Mouse (Mus musculus) thymus, postnatal 4 days (tissue): ENCODE data around the gene Dock7.
"Not testable (repeated sequence)": the region's sequence is repeated elsewhere in the genome, so short reads cannot be mapped to it uniquely, and the experiment has no call there.

Experiments used
- DNase-seq: peaks from one replicate; pipeline ENCODE4 v3.0.0; 2021

Gene Dock7

DNA sequence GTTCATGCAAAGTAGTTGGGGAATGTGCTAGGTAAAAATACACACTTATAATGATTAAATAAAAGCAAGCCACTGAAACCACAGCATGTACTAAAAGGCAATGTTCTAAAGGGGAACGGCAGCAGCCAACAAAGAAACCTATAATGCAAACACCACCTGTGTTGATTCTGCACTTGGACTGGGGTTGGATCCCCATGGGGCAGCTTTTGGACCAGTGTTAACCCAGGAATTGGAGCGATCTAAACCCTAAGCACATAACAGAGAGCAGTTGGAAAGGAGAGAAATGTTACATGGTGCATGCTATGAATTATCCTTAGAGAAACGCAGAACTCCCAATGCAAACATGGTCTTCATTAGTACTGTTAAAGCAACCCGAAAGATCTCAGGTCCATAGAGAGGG lies 127.2 kb downstream of the Dock7 start:
- DNase-seq, result no peak

DNA sequence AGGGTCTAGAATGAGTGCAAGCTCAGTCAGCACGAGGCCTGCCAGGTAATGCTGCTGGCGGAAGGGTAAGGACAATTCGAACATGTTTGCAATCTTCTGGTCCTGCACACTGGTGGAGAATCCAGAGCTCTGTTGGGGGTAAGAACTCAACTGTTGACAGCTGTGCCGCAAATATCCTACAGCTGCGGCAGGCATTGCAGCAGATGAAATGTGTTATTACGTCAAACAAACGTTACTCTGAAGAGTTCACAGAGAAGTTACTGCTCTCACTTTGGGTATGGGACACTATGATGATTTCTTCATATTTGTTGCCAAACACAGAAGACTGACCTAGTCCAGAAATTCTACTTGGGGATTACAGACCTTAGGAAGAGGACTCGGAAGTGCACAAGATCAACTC lies 136.0 kb downstream of the Dock7 start:
- DNase-seq, result no peak

DNA sequence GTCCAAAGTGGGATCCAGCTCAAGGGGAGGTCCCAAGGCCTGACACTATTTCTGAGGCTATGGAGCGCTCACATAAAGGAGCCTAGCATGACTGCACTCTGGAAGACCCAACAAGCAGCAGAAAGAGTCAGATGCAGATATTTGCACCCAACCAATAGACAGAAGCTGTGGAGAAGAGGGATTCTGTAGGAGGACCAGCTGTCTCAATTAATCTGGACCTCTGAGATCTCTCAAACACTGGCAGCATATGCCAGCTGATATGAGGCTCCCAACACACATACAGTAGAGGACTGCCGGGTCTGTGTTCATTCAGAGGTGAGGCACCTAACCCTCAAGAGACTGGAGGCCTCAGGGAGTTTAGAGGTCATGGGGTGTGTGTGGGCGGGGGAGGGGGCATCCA lies 140.7 kb downstream of the Dock7 start:
- DNase-seq, result not testable (repeated sequence)

DNA sequence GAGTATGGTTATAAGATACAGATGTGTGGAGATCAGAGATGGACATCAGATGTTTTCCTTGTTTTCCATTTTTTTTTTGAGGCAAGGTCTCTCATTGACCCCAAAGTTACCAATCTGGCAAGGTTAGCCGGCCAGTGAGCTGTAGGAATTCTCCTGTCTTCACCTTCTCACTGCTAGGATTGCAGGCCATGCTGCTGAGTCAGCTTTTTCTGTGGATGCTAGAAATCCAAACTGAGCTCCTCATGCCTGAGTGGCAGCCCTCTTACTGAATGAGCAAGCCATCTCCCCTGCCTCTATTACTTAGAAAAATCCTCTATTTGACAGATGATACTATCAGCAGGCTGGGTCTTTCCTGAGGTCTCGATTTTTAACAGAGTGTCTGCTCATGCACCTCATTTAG lies 142.0 kb downstream of the Dock7 start:
- no peak for DNase-seq

DNA sequence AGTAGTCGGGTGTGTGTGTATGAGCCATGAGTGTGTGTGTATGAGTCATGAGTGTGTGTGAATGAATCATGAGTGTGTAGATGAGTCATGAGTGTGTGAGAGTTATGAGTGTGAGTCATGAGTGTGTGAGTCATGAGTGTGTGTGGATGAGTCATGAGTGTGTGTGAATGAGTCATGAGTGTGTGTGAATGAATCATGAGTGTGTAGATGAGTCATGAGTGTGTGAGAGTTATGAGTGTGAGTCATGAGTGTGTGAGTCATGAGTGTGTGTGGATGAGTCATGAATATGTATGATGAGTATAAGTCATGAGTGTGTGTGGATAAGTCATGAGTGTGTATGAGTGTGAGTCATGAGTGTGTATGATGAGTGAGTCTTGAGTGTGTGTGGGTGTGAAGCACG lies 142.4 kb downstream of the Dock7 start:
- DNase-seq, result not testable (repeated sequence)

DNA sequence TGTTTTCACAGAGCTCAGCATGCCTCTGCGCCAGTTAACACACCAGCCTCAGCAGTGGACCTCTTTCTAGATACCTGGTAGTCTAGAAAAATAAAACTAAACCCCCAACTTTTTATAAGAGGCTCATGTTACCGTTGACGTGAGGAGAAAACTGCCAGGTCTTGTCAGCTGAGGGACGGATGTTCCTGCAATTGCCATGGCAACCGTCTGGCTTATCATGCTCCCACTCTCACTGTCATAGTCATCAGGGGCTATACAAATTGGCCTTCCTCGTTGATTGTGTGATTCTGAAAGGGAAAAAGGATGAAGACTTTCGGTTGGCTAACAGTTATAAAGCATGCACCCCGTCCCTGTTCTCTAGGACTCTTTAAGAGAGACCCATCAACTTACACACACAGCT lies 145.0 kb downstream of the Dock7 start:
- DNase-seq, result no peak

DNA sequence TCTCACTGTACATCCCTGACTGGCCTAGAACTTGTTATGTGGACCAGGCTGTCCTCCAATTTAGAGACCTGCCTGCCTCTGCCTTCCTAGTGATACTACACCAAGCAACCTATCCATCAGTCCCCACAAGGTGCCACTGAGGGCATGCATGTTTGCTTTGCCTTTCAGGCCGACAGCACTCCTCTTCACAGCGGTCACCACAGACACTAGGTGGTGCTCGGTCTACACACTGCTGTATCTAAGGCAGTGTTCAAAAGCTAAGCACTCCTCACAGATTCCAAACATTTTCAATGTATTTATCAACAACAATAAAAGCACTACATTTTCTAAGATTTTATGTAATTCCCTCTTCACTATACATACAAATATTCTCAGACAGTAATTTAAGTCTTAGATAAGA lies 150.8 kb downstream of the Dock7 start:
- no peak for DNase-seq

DNA sequence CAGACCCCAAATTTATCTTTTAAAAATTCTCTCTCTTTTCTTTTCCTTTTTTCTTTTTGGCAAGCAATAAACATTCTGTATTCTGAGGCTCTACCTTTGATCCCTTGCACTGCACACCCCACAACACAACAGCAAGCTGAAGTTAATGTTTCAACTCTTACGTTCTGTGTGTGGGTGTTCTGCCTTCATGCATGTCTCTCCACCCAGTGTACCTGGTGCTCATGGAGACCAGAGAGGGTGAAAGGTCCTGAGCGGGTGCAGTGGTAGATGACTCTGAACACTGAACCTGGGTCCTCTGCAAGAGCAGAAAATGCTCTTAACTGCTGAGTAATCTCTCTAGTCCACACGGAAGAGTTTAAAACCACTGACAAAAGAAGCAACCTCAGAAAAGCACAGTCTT lies 160.5 kb downstream of the Dock7 start:
- no peak for DNase-seq

DNA sequence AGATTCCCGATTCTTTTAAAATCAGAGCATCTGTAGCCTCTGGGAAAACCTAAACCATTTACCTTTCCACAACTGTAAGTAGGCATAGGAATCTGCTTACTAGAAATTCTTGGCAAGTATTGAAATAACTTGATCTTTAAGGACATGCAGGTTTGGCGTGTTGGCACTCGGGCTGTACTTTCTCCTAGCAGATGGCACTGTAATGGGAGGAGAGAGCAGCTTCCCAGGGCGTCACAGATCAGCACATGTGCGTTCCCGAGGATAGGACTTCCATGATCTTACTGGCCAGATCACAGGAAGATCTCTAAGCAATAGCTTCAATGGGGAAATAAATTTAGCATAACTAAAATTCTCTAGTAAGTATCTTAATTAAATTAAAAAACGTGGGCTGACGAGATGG lies 164.7 kb downstream of the Dock7 start:
- DNase-seq, result no peak

DNA sequence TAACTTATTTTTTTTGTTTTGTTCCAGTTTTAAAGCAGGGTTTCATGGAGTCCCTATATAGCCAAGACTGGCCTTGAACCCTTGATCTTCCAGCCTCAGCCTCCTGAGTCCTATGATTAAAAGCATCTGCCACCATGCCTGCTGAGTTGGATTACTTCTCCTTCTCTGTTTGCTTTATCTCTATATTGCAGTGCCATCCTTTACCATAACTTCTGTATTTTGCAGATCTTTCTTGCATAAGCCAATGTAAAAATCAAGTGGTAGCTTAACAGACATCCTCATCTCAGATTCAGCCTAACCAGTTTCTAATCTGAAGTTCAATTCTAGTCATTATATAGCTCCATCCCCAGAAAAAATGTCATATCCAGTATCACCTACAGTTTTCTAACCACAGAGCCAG lies 170.2 kb downstream of the Dock7 start:
- DNase-seq, result no peak

DNA sequence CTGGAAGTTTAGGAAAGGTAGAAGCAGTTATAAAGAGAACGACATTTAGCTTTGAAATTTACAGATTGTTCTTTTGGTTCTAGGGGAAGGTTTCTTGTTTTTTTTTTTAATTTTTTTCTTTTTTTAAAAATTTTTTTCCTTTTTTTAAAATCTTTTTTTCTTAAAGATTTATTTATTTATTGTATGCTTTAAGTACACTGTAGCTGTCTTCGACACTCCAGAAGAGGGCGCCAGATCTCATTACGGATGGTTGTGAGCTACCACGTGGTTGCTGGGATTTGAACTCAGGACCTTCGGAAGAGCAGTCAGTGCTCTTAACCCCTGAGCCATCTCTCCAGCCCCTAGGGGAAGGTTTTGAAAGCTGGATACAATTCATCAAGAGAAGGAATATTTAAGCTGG lies 182.5 kb downstream of the Dock7 start:
- peak; percentile 25 for DNase-seq

DNA sequence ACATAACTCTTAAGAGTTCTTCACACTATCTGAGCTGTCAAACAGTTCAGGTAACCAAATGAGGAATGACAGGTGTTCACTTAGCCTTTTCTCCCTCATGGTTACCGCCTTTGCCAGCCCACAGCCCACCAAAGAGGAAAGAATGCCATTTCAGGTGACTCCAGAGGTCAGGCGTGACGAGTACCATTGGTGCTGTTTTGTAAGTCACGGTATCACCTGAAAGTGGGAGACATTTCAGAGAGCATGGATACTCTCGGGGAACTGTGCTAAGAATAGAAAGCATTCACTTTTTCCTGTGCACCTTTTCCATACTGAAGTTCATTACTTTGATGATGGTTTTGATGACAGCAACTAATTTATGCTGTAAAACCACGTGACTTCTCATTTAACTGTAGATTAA lies 184.7 kb downstream of the Dock7 start:
- no peak for DNase-seq

DNA sequence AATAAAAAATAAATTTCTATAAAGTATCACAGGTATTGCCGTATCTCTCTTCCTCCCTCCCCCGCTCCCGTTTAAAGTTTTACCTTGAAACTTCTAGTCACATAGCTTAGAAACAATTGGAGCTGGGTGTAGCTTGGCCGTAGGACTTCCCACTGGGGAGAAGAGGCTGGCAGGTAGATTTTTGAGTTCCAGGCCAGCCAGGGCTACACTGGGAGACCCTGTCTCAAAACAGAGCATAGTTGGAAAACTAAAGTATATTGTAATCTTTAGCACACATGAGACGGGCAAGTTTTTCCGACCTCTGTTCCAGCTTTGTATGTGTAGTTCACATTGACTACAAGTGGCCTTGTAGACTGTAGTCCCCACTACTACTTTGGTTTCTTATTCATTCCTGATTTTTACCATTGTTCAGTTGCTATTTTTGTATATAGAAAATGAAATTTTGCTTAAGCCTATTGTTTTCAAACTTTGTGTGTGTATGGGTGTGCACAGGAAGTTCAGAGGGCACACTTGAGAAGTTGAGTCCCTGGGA lies 195.4 kb downstream of the Dock7 start:
- DNase-seq, result peak; percentile 14

DNA sequence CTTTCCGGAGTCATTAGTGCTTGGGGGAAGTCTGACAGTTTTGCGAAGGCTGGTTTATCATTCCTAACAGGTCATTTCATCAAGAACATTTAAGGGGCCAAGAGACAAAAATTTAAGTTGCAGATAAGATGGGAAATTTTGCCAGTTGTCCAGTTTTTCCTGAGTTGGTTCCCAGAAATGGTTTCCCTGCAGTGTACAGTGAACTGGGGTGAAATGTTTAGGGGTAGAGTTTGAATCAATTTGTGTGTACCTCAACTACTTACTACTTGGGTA lies 195.9 kb downstream of the Dock7 start:
- no peak for DNase-seq

DNA sequence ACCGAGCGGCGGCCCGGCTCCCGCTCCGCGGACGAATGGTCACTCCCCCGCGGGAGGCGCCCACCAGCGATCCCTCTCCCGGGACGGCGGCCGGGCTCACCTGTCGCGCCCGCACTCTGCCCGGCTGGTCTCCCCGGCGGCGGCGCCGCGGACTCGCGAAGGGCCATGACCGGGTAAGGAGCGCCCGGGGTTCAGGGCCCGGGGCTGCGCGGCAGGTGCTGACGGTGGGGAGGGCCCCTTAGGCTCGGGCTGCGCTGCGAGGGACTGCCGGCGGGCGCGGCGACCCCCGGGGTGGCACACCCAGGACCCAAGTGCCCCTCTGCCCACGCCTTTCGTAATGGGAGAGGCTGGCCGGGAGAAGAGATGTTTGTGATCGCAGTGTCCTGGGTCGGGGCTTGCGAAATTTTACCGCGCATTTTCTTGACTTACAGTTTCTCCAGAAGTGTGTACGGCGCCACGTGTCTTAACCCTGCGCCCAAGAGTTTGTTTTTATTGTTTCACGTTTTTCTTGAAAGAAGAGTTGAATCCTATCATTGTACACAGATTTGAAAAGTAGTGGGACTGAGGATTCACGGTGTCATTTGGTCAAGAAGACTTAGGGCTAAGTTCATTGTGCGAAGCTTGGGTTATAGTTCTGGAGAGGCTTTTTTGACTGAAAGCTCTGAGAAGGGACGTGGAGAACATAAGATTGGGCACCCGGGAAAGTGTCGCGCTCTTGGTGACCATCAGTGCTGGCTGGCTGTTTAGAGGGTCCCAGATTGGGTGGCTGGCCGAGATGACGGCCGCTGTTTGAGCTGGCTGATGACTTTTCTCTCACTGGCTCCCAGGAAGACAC lies 196.4 kb downstream of the Dock7 start:
- peak; percentile 25 for DNase-seq

DNA sequence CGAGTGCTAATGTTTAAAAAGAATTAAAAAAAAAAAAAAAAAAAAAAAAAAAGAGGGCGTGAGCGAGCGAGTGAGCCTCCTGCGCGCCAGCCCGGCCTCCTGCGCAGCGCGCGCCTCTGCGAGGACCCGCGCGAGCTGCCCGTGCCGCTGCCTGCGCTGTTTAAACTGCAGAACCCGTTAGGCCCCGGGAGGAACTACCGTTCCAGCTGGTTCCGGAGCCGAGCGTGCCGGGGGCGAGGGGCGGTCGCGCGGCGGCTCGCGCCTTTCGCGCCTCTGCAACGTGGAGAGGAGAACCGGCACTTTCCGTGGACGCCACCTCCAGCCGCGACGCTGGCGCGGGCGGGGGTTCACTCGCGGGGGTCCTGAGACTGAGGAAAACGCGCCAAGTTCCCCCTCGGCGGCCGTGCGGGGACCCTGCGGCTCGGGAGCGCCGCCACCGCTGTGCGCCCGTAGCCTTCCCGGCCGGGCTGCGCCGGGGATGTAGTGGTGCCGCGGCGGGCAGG lies 197.1 kb downstream of the Dock7 start, which contains the start of gene Usp1:
TSS of gene Usp1 (plus strand) at position 243 of the 503 bp plus-strand sequence.
- peak; percentile 87 for DNase-seq

DNA sequence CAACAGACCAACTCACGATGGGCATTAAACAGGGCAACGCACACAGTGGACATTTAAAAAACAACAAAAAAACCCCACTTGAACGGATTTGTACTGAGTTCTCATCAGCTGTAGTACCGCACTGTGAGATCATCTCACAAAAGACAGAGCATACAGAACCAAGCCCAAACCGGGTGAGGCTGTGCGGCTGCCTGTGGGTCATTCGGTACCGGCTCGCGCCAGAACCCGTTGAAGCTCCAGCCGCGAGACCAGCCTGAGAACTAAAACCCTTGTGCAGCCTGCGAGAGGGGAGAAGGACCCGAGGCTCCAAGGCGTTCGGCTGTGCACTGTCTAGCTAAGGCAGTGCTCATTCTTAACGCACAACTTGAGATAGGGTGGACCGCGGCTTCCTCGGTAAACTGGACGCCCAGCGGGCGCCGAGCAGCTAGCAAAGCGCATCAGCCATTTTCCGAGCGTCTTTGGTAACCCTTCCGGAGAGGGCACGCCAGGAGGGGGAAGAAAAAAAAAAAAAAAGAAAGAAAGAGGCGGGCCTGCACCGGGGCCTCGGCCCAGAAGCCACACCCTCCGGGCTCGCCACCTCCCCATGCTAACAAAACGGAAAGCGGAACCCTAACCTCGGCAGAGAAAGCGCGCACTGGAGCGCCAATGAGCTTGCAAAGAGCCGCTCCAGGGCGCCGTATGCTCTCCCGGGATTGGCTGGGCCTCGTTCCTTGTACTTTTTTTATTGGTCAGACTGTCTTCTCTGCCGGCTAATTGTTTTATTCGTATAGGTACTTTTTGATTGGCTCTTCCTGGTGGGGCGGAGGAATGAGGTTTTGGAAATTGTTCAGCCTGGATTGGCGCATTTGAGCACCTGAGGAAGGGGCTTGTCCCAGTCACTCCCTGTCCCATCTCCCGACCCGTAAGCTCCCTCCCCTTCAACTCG lies 197.8 kb downstream of the Dock7 start:
- DNase-seq, result peak; percentile 92

DNA sequence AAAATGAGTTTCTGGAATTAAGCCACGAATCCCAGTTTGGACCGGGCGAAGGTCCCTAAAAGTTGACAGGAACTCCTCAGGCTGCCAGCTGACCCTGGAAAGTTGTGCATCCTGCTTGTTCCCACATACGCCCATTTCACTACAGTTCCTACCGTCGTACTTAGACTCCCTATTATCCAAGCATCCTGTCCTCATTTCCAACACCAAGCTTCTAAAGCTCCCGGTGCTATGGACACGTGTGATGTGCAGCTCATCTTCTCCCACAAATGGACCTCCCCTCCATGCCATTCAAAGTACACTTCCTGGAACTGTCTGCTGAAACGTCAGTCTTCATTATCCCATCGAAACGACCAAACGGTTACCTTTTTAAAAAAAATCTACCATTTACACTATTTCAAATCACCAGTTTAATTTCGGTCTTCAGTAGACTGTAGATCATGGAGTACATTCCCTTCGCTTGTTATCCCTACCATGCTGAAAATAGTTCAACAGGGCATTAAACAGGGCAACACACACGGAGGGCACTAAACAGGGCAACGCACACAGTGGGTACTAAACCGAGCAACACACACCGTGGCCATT lies 198.6 kb downstream of the Dock7 start:
- DNase-seq, result no peak

DNA sequence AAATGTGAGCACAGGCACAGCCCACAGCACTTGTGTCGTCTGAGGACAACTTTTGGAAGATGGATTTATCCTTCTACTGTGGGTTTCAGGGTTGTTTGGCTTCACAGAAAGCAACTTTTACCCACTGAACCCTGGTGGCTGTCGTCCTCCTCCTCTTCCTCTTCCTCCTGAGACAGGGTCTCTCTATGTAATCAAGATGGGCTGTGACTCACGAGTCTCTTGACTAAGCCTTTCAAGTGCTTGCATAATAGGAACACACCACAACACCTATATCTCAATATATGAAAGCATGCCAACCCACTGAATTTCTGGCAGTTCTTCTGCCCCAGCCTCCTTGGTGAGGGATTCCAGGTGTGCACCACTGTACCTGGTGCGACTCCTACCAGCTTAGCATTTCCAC lies 199.8 kb downstream of the Dock7 start:
- DNase-seq, result no peak

DNA sequence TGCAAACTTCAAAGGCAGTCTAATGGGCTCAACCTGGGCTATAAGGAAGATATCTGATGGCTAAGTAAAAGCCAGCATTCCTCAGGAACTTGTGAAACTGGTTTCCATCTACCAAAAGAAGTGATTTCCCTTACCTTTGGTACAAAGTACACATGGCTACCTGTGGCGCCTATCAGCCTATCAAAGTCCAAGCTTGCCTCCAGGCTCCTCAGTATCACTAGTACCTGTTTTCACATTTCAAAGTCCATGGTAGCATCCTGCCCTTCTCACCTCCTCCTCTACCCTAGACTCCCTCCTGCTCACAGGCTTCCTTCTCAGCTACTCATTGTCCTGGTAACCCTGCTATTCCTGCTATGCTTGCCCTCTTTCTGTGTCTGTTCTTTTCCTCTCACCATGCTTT lies 202.5 kb downstream of the Dock7 start:
- no peak for DNase-seq

DNA sequence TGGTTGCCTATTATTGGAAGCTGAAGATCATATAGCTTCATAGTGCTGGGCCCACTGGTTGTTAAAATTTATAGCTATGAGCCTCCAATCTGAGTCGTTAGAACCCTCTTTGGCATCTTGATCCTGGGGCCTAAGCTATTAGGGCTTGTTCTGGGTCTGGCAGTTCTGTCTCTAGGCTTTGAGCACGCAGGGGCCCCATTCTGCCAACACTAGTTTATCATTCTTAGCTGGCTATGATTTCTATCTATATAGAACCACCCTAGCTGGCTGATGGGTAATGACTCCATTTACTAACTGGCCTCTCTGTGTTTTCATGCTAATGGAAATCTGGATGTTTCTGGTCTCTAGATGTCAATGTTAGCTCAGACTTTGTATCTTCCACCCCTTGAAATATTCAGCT lies 203.0 kb downstream of the Dock7 start:
- DNase-seq, result no peak

DNA sequence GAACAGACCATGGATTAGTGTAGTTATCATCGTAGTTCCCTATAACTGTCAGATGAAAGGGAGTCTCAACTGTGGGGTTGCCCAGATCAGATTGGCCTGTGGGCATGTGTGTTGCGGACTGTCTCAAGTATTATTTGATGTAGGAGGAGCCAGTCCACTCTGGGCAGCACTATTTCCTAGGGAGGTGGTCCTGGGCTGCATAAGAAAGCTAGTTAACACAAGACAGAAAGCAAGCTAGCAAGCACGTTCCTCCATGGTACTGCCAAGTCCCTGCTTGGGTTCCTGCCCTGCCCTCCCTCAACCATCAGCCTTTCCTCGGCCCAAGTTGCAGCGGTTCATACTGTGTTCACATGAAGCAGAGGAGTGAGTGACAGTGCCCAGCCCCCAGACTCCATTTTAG lies 210.5 kb downstream of the Dock7 start:
- DNase-seq, result no peak

DNA sequence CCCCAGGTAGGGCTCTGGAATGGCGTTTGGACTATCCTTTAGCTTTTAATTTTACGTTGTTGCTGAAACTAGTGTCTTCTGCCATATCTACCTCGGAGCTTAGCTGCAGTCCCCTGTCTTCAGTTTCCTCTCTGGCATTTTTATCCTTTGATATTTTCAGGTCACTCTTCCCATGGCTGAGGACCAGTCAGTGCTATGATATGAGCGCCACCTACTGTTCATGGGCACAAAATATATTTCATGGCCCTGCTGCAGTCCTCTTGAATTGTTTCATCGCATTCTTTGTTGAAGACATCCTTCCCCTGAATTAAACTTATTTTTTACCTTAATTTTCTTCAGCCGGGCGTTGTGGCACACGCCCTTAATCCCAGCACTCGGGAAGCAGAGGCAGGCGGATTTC lies 233.6 kb downstream of the Dock7 start:
- DNase-seq, result peak; percentile 30
